Mouse (Mus musculus) c-Kit-positive CD71-positive TER-119-positive erythroid progenitor cells, embryonic 14.5 days (primary cell): Measurements from ENCODE around the gene Gm20388.

ENCODE experiments used
- DNase-seq: peaks from one replicate; pipeline ENCODE4 v3.0.0-alpha.2; 2013; ENCODE audit warnings: low spot score

Gm20388 gene

GRCm38 (mm10) chr8:122193521-122193920 is 2282.9 kb downstream of the Gm20388 start:
- no peak for DNase-seq

GRCm38 (mm10) chr8:122194396-122194795 is 2283.8 kb downstream of the Gm20388 start:
- DNase-seq: no peak

GRCm38 (mm10) chr8:122197342-122197741 is 2286.7 kb downstream of the Gm20388 start:
- DNase-seq: no peak

- no peak for DNase-seq
These were observed 2287.9 kb downstream of the Gm20388 start for GRCm38 (mm10) chr8:122198378-122199025.

GRCm38 (mm10) chr8:122199191-122199590 is 2288.6 kb downstream of the Gm20388 start:
- no peak for DNase-seq

GRCm38 (mm10) chr8:122199841-122200240 is 2289.2 kb downstream of the Gm20388 start:
- DNase-seq: no peak

- DNase-seq: no peak
These were observed 2300.9 kb downstream of the Gm20388 start for GRCm38 (mm10) chr8:122211591-122211990.

- DNase-seq: no peak
These were observed 2305.0 kb downstream of the Gm20388 start for GRCm38 (mm10) chr8:122215630-122216029.

GRCm38 (mm10) chr8:122216433-122216832 is 2305.8 kb downstream of the Gm20388 start:
- no peak for DNase-seq

- DNase-seq: no peak
These were observed 2307.0 kb downstream of the Gm20388 start for GRCm38 (mm10) chr8:122217456-122218177.

GRCm38 (mm10) chr8:122223976-122224649 is 2313.5 kb downstream of the Gm20388 start:
- no peak for DNase-seq

- DNase-seq: no peak
These were observed 2314.0 kb downstream of the Gm20388 start for GRCm38 (mm10) chr8:122224650-122225022.

GRCm38 (mm10) chr8:122225446-122225845 is 2314.8 kb downstream of the Gm20388 start:
- no peak for DNase-seq

GRCm38 (mm10) chr8:122227345-122227744 is 2316.7 kb downstream of the Gm20388 start:
- no peak for DNase-seq

GRCm38 (mm10) chr8:122228792-122229575 is 2318.3 kb downstream of the Gm20388 start:
- DNase-seq: no peak

- no peak for DNase-seq
These were observed 2319.4 kb downstream of the Gm20388 start for GRCm38 (mm10) chr8:122229819-122230711.

- no peak for DNase-seq
These were observed 2320.2 kb downstream of the Gm20388 start for GRCm38 (mm10) chr8:122230712-122231337.

GRCm38 (mm10) chr8:122234055-122234454 is 2323.4 kb downstream of the Gm20388 start:
- DNase-seq: no peak

GRCm38 (mm10) chr8:122236521-122236920 is 2325.9 kb downstream of the Gm20388 start:
- DNase-seq: no peak

- no peak for DNase-seq
These were observed 2327.6 kb downstream of the Gm20388 start for GRCm38 (mm10) chr8:122238225-122238624.

GRCm38 (mm10) chr8:122238731-122239130 is 2328.1 kb downstream of the Gm20388 start:
- DNase-seq: no peak
